Comparison of ENCODE assay signal across 10 mouse cellular contexts in the genomic region with DNA sequence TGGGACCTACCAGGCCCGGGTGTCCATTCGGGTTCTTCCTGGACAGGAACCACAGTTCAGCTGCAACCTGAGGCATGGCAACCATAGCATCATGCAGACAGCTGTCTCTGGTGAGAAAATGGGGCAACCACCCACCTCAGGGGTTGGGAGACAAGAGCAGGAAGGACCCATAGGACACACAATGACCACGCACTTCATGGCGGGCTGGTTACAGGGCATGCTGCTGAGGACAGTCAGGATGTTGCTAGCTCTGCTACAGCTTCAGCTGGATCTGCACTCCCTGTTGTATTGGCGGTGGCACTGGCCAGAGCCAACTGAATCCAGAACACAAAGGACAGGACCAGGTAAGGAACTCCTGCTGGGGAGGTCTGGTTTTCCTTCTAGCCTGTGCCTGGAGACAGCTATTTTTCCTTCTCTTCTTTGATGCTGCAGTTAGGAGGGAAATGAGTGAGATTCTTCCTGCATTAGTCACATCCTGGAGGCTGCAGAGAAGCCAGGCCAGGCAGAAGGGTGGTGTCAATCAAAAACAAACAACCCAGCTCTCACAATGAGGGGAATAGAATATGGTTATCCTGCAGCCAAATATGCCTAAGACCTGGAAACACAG. TPM values are rescaled to one million over a fixed set of nuclear protein-coding genes. Genes with fewer than 3 reads are reported as not detected.
DNase-seq lines count a peak whose midpoint lies in the region; ATAC-seq and TF ChIP-seq lines count a peak whose summit lies in the region.
"Had no signal": no experiment of that assay in that cellular context is flagged by ENCODE, and none has a peak within 500 bp of the region (broad histone marks: within the 10 kb centered on the region; RNA-seq: fewer than 3 reads in every experiment).

No protein-coding gene starts in this region.

- peak; percentile 87 for ATAC-seq in lung, embryonic 16.5 days (ENCODE audit: low read depth)

- no peaks in the 10 kb centered on the region for H3K9me3 ChIP-seq in lung, embryonic 16.5 days (ENCODE audit: control insufficient read depth, low read length)
- H3K9me3 ChIP-seq: limb, embryonic 13.5 days had no signal

- no peaks in the 10 kb centered on the region for H3K36me3 ChIP-seq in lung, embryonic 16.5 days (ENCODE audit: control insufficient read depth, insufficient read depth, low read length)
- H3K36me3 ChIP-seq: limb, embryonic 13.5 days had no signal

- H3K27ac ChIP-seq in cortical plate, adult 2 months (ENCODE audit: insufficient read depth, low read length), result peak overlapping the region; percentile 87
- peak overlapping the region; percentile 62; the same call in 1 of the 2 replicates for H3K27ac ChIP-seq in lung, embryonic 16.5 days (ENCODE audit: low read length)
- H3K27ac ChIP-seq: limb, embryonic 13.5 days had no signal

- TF ChIP-seq CTCF in cortical plate, adult 2 months (IDR thresholded peaks at IDR 0.05; ENCODE audit: extremely low read depth, insufficient read depth, low read length), result no peak

- DNase-seq in adrenal gland, postnatal 10 days, result peak; percentile 14
- DNase-seq in adrenal gland, adult 8-10 months, result no peak
- peak; percentile 24 to 30 for DNase-seq in heart, postnatal 36 days
- no peak for DNase-seq in thymus, postnatal 10 days (ENCODE audit: low spot score in 2 of 2)
- no peak for DNase-seq in cerebellum, adult 18-20 months
- no peak for DNase-seq in gastrocnemius, postnatal 4 days (ENCODE audit: low spot score in 2 of 2)
- DNase-seq: gastrocnemius, postnatal 14 days had no signal

- H3K27me3 ChIP-seq in lung, embryonic 16.5 days (ENCODE audit: control insufficient read depth, insufficient read depth, low read depth, low read length), result no peaks in the 10 kb centered on the region
- H3K27me3 ChIP-seq: limb, embryonic 13.5 days had no signal

- no peak for TF ChIP-seq POLR2A in cortical plate, adult 2 months (IDR thresholded peaks at IDR 0.05; ENCODE audit: extremely low read depth, insufficient read depth, low read length)

- H3K4me3 ChIP-seq in cortical plate, adult 2 months (ENCODE audit: insufficient read depth, low read length), result no peak overlapping the region
- H3K4me3 ChIP-seq in lung, embryonic 16.5 days (ENCODE audit: low read length), result no peak overlapping the region
- H3K4me3 ChIP-seq: limb, embryonic 13.5 days had no signal

- intact Hi-C loops in heart, postnatal 36 days (cut with DNase I), result no loop called here

- H3K9ac ChIP-seq in lung, embryonic 16.5 days (ENCODE audit: low read length), result no peak overlapping the region
- H3K9ac ChIP-seq: limb, embryonic 13.5 days had no signal

- peaks cover 1% of the 10 kb centered on the region; the same call in 1 of the 2 replicates for H3K4me1 ChIP-seq in cortical plate, adult 2 months (ENCODE audit: control insufficient read depth, insufficient read depth, low read length)
- no peaks in the 10 kb centered on the region for H3K4me1 ChIP-seq in lung, embryonic 16.5 days (replicated peaks; ENCODE audit: control insufficient read depth, insufficient read depth, low read length)
- H3K4me1 ChIP-seq: limb, embryonic 13.5 days had no signal

- 67% methylated on average over 5 of the region's 5 CpGs for WGBS in lung, embryonic 16.5 days

- H3K4me2 ChIP-seq in lung, embryonic 16.5 days (ENCODE audit: low read depth, low read length), result no peak overlapping the region
- H3K4me2 ChIP-seq: limb, embryonic 13.5 days had no signal

RNA-seq across cellular contexts. Expression of gene Pglyrp1, which starts 12.7 kb away (rescaled TPM):
- 1 to 10 TPM; 5.0 to 7.9 TPM for total RNA-seq in adrenal gland, postnatal 10 days (2021)
- total RNA-seq in adrenal gland, adult 8-10 months (2022), result 1 to 10 TPM; 1.3 to 2.8 (median 1.8) TPM
- 15.7 and 16.0 TPM in 2 replicates for polyA plus RNA-seq in cortical plate, adult 2 months (2012; rRNA removed)
- total RNA-seq in heart, postnatal 36 days (2021), result 1 to 10 TPM; 1.4 to 1.6 TPM
- 12.5 and 18.1 TPM in 2 replicates for polyA plus RNA-seq in lung, embryonic 16.5 days (2015; fragmentation: Nextera tagmentation; extraction: Ambion mirVana)
- total RNA-seq in gastrocnemius, postnatal 4 days (2021), result 1 to 10 TPM; 2.6 TPM

RNA-seq across cellular contexts. Expression of gene Mill2, which starts 18.6 kb away (rescaled TPM):
- 1 to 10 TPM; 3.7 to 5.0 TPM for total RNA-seq in adrenal gland, postnatal 10 days (2021)
- total RNA-seq in adrenal gland, adult 8-10 months (2022), result 10 to 100 TPM in 3 of 4 experiments, 1 to 10 TPM in 1; 8.5 to 12.4 (median 11.2) TPM
- polyA plus RNA-seq in cortical plate, adult 2 months (2012; rRNA removed), result 2.5 and 2.6 TPM in 2 replicates
- total RNA-seq in heart, postnatal 36 days (2021), result 1 to 10 TPM; 5.8 to 6.3 TPM
- 2.3 and 3.0 TPM in 2 replicates for polyA plus RNA-seq in lung, embryonic 16.5 days (2015; fragmentation: Nextera tagmentation; extraction: Ambion mirVana)
- total RNA-seq in gastrocnemius, postnatal 4 days (2021), result 1 to 10 TPM; 4.3 to 4.6 TPM

RNA-seq across cellular contexts. Expression of gene Psg17, which starts 37.0 kb away (rescaled TPM):
- not detected for total RNA-seq in adrenal gland, postnatal 10 days (2021)
- not detected for total RNA-seq in adrenal gland, adult 8-10 months (2022)
- 0.06 and 0.15 TPM in 2 replicates for polyA plus RNA-seq in cortical plate, adult 2 months (2012; rRNA removed)
- total RNA-seq in heart, postnatal 36 days (2021), result not detected
- 0.06 TPM in 1 of 2 replicates, not detected in the other for polyA plus RNA-seq in lung, embryonic 16.5 days (2015; fragmentation: Nextera tagmentation; extraction: Ambion mirVana)
- not detected for total RNA-seq in gastrocnemius, postnatal 4 days (2021)
- total RNA-seq: gastrocnemius, postnatal 14 days had no signal

RNA-seq across cellular contexts. Expression of gene Ccdc61, which starts 51.8 kb away (rescaled TPM):
- 10 to 100 TPM; 12.5 to 13.9 TPM for total RNA-seq in adrenal gland, postnatal 10 days (2021)
- total RNA-seq in adrenal gland, adult 8-10 months (2022), result 10 to 100 TPM; 12.6 to 18.4 (median 14.0) TPM
- 14.7 and 15.8 TPM in 2 replicates for polyA plus RNA-seq in cortical plate, adult 2 months (2012; rRNA removed)
- total RNA-seq in heart, postnatal 36 days (2021), result 10 to 100 TPM in 1 of 2 experiments, 1 to 10 TPM in 1; 7.7 to 11.0 TPM
- polyA plus RNA-seq in lung, embryonic 16.5 days (2015; fragmentation: Nextera tagmentation; extraction: Ambion mirVana), result 30.8 and 32.7 TPM in 2 replicates
- total RNA-seq in gastrocnemius, postnatal 4 days (2021), result 10 to 100 TPM; 12.5 to 15.7 TPM

Comparison
In these comparisons a context has a peak if more than half of its experiments do, and no peak if none do; other contexts are left out.
1. DNase-seq: peak in adrenal gland, postnatal 10 days (single experiment) and heart, postnatal 36 days (2 of 2); none in adrenal gland, adult 8-10 months (single experiment), thymus, postnatal 10 days (0 of 2), cerebellum, adult 18-20 months (0 of 2) and gastrocnemius, postnatal 4 days (0 of 2).